In the genomic region with DNA sequence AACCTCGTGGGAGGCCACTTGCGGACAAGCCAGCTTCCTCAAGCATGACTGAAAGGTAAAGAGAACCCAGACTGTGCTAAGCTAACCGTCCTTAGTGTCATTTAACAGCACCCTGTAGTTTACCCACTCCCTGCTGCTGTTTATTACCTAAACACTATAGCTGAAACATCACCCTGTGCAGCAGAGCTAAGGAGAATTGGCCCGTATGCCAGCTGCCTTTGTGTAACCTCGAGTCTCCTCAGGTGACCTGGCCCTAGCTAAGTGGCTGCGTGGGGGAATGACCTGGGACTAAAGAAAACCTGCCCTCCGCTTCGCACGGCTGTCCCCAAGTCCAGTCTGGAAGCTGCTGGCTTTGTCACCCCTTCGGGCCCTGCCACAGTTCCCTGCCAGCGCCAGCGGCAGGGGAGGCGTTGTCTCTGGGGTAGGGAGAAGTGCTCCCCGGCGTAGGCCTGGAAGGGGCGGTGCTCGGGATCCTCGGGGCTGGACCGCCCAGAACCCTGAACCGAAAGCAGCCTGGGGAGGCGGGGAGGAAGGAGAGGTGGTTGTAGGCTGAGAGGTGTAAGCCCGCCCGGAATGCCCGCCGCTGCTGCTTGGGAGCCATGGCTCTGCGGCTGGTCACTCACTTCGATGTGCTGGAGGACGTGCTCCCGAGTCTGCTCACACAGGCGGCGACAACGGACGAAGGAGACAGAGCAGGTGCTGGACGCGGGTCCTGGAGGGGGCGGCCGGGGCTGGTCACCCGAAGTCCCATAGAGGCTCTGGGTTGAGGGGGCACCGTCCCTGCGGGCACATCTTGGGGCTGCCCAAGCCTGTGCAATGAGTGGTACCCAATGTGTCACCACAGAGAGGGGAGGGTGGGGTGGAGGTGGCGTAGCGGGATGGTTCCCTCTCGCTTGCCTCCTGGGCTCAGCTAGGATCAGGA, we compare ENCODE assay signal across 8 mouse cellular contexts. TPM values are rescaled to one million over a fixed set of nuclear protein-coding genes. Genes with fewer than 3 reads are reported as not detected.
DNase-seq lines count a peak whose midpoint lies in the region; ATAC-seq and TF ChIP-seq lines count a peak whose summit lies in the region.

A gene (plus strand): TSS at position 492 of the 922 bp plus-strand sequence.

- DNase-seq in 3T3-L1 (ENCODE audit: low read depth, low spot score), result peak; percentile 82
- DNase-seq in adrenal gland, postnatal 25 days, result peak; percentile 79
- no peak for DNase-seq in embryonic facial prominence, embryonic 14.5 days (ENCODE audit: low spot score)
- peak; percentile 80 to 83 for DNase-seq in heart, adult 9 months (ENCODE audit: low spot score in 2 of 2)
- DNase-seq in kidney, adult 9 months, result peak; percentile 90
- DNase-seq in spleen, postnatal 36 days (ENCODE audit: low spot score in 2 of 2), result peak; percentile 80 to 82

- peak within 1 kb of the TSS; percentile 50 for H3ac ChIP-seq in myocyte (ENCODE audit: control insufficient read depth, insufficient read length)

- no peaks in the 10 kb centered on the region for H3K4me1 ChIP-seq in embryonic facial prominence, embryonic 14.5 days (ENCODE audit: control insufficient read depth, insufficient read depth, low read length)
- H3K4me1 ChIP-seq in liver, embryonic 12.5 days, result peaks cover 13% of the 10 kb centered on the region

- H3K27me3 ChIP-seq in embryonic facial prominence, embryonic 14.5 days (replicated peaks; ENCODE audit: control insufficient read depth, insufficient read depth, low read length), result no peaks in the 10 kb centered on the region; the same call in 1 of the 2 replicates
- H3K27me3 ChIP-seq in liver, embryonic 12.5 days (replicated peaks), result peaks cover 5% of the 10 kb centered on the region; the same call in 1 of the 2 replicates
- no peaks in the 10 kb centered on the region for H3K27me3 ChIP-seq in myocyte (ENCODE audit: control insufficient read depth, insufficient read depth, insufficient read length)

- peak within 1 kb of the TSS; percentile 59 for H3K4me3 ChIP-seq in embryonic facial prominence, embryonic 14.5 days (ENCODE audit: low read depth, low read length)
- H3K4me3 ChIP-seq in liver, embryonic 12.5 days, result peak within 1 kb of the TSS; percentile 64
- peak within 1 kb of the TSS; percentile 55 for H3K4me3 ChIP-seq in myocyte

- no peaks in the 10 kb centered on the region for H3K9me3 ChIP-seq in embryonic facial prominence, embryonic 14.5 days (ENCODE audit: control insufficient read depth, low read length)
- no peaks in the 10 kb centered on the region for H3K9me3 ChIP-seq in liver, embryonic 12.5 days (replicated peaks)

- H3K36me3 ChIP-seq in embryonic facial prominence, embryonic 14.5 days (ENCODE audit: control insufficient read depth, insufficient read depth, low read length), result no peaks in the 10 kb centered on the region
- H3K36me3 ChIP-seq in liver, embryonic 12.5 days, result no peaks in the 10 kb centered on the region
- no peaks in the 10 kb centered on the region for H3K36me3 ChIP-seq in myocyte (ENCODE audit: control insufficient read depth, insufficient read depth)

- peak within 1 kb of the TSS; percentile 85 for H3K4me2 ChIP-seq in embryonic facial prominence, embryonic 14.5 days (ENCODE audit: low read depth, low read length)
- H3K4me2 ChIP-seq in liver, embryonic 12.5 days, result peak within 1 kb of the TSS; percentile 90
- H3K4me2 ChIP-seq in myocyte (ENCODE audit: low read depth), result peak within 1 kb of the TSS; percentile 78

- H3K27ac ChIP-seq in embryonic facial prominence, embryonic 14.5 days (replicated peaks; ENCODE audit: low read depth, low read length), result no peak within 1 kb of the TSS
- H3K27ac ChIP-seq in liver, embryonic 12.5 days, result no peak within 1 kb of the TSS

- H3K79me2 ChIP-seq in myocyte (ENCODE audit: control insufficient read depth, insufficient read depth), result peaks cover 8% of the 10 kb centered on the region

- TF ChIP-seq POLR2A in myocyte (IDR thresholded peaks at IDR 0.05; ENCODE audit: insufficient read length, low read depth), result peak; percentile 66

- H3K9ac ChIP-seq in embryonic facial prominence, embryonic 14.5 days (ENCODE audit: low read depth, low read length), result peak within 1 kb of the TSS; percentile 67
- H3K9ac ChIP-seq in liver, embryonic 12.5 days, result peak within 1 kb of the TSS; percentile 64

- peak; percentile 93 for ATAC-seq in embryonic facial prominence, embryonic 14.5 days (ENCODE audit: low read depth)
- peak; percentile 92 for ATAC-seq in liver, embryonic 12.5 days

- WGBS in embryonic facial prominence, embryonic 14.5 days, result 4% methylated on average over 38 of the region's 43 CpGs
- 7% methylated on average over 43 of the region's 43 CpGs for WGBS in liver, embryonic 12.5 days (ENCODE audit: insufficient replicate concordance)

TF ChIP-seq in myocyte, 11 proteins besides CTCF, POLR2A, EP300 and RAD21:
- TF ChIP-seq POLR2AphosphoS2 (IDR thresholded peaks at IDR 0.05; ENCODE audit: insufficient read length, low read depth) (peak; percentile 62), SRF (IDR thresholded peaks at IDR 0.05; ENCODE audit: control insufficient read depth, insufficient read length, low read depth) (no peak), MYOD1 (IDR thresholded peaks at IDR 0.05; ENCODE audit: control insufficient read depth in 1 of 3, insufficient read length in 2 of 3, low read depth in 2 of 3) (peak in 1 of 3 experiments; percentile 28), TCF3 (IDR thresholded peaks at IDR 0.05; ENCODE audit: insufficient read length, low read depth) (no peak), REST (IDR thresholded peaks at IDR 0.05; ENCODE audit: insufficient read depth, insufficient read length) (no peak)

RNA-seq across cellular contexts. Expression of the gene that starts here (rescaled TPM):
- total RNA-seq in adrenal gland, postnatal 25 days (2021), result 3.6 and 6.7 TPM in 2 replicates
- polyA plus RNA-seq in embryonic facial prominence, embryonic 14.5 days (2014; fragmentation: Nextera tagmentation; extraction: Ambion mirVana), result 3.6 and 4.2 TPM in 2 replicates
- 2.6 and 2.7 TPM in 2 replicates for polyA plus RNA-seq in liver, embryonic 12.5 days (2016; fragmentation: Nextera tagmentation; extraction: Ambion mirVana)
- 2.6 TPM for polyA plus RNA-seq in myocyte (2012; fragmentation: generic; extraction: Trizol)
